ENCODE assay signal across 14 mouse cellular contexts in genomic region chr2:60808822-60809221, GRCm38 (mm10).
DNase-seq lines count a peak whose midpoint lies in the region; ATAC-seq and TF ChIP-seq lines count a peak whose summit lies in the region.
"Had no signal": no experiment of that assay in that cellular context is flagged by ENCODE, and none has a peak within 500 bp of the region (broad histone marks: within the 10 kb centered on the region; RNA-seq: fewer than 3 reads in every experiment).

No protein-coding gene starts in this region.

- H3K36me3 ChIP-seq in heart, postnatal 0 days (replicated peaks; ENCODE audit: control insufficient read depth, insufficient read depth, low read length): no peaks in the 10 kb centered on the region
- H3K36me3 ChIP-seq in lung, embryonic 16.5 days (ENCODE audit: control insufficient read depth, insufficient read depth, low read length): no peaks in the 10 kb centered on the region; the same call in none of the 2 replicates
- H3K36me3 ChIP-seq in limb, embryonic 13.5 days: no peaks in the 10 kb centered on the region
- no peaks in the 10 kb centered on the region for H3K36me3 ChIP-seq in stomach, postnatal 0 days (ENCODE audit: control insufficient read depth, insufficient read depth, low read length)
- no peaks in the 10 kb centered on the region for H3K36me3 ChIP-seq in forebrain, embryonic 15.5 days
- H3K36me3 ChIP-seq: forebrain, embryonic 12.5 days; limb, embryonic 12.5 days had no signal

- no peak for TF ChIP-seq CTCF in heart, postnatal 0 days (IDR thresholded peaks at IDR 0.05; ENCODE audit: low read depth)
- TF ChIP-seq CTCF in lung, adult 2 months (IDR thresholded peaks at IDR 0.05; ENCODE audit: insufficient read depth, low read length): no peak
- TF ChIP-seq CTCF in stomach, postnatal 0 days (IDR thresholded peaks at IDR 0.05; ENCODE audit: low read depth): no peak

- no peaks in the 10 kb centered on the region for H3K9me3 ChIP-seq in heart, postnatal 0 days (replicated peaks; ENCODE audit: control insufficient read depth, low read length)
- no peaks in the 10 kb centered on the region for H3K9me3 ChIP-seq in lung, embryonic 16.5 days (ENCODE audit: control insufficient read depth, low read length)
- no peaks in the 10 kb centered on the region for H3K9me3 ChIP-seq in limb, embryonic 13.5 days
- H3K9me3 ChIP-seq in stomach, postnatal 0 days (ENCODE audit: control insufficient read depth, low read length): no peaks in the 10 kb centered on the region
- H3K9me3 ChIP-seq in forebrain, embryonic 15.5 days: no peaks in the 10 kb centered on the region
- H3K9me3 ChIP-seq: forebrain, embryonic 12.5 days; limb, embryonic 12.5 days had no signal

- intact Hi-C loops in heart, postnatal 25 days (cut with DNase I): loop anchor here (2.0 kb wide), 1 partner anchor 72 kb away; no protein-coding TSS in a partner anchor

- H3K4me2 ChIP-seq in heart, postnatal 0 days (ENCODE audit: low read depth, low read length): no peak overlapping the region
- no peak overlapping the region for H3K4me2 ChIP-seq in lung, embryonic 16.5 days (ENCODE audit: low read depth, low read length)
- H3K4me2 ChIP-seq in limb, embryonic 13.5 days (replicated peaks): no peak overlapping the region
- H3K4me2 ChIP-seq in stomach, postnatal 0 days (replicated peaks; ENCODE audit: low read depth): no peak overlapping the region
- H3K4me2 ChIP-seq in forebrain, embryonic 15.5 days (replicated peaks): no peak overlapping the region
- H3K4me2 ChIP-seq: forebrain, embryonic 12.5 days; limb, embryonic 12.5 days had no signal

- TF ChIP-seq EP300 in heart, postnatal 0 days (IDR thresholded peaks at IDR 0.05; ENCODE audit: low read depth): no peak
- no peak for TF ChIP-seq EP300 in stomach, postnatal 0 days (optimal IDR thresholded peaks at IDR 0.05)

- no peak for ATAC-seq in heart, postnatal 0 days (ENCODE audit: insufficient read depth, low read depth)
- ATAC-seq in lung, embryonic 16.5 days (ENCODE audit: low read depth): no peak
- ATAC-seq in limb, embryonic 13.5 days (ENCODE audit: low FRiP score, low read depth): 0 out of 2 replicates have a peak, but pooled peaks have one; percentile 8
- ATAC-seq in stomach, postnatal 0 days (ENCODE audit: low FRiP score, low TSS enrichment): no peak
- ATAC-seq in forebrain, embryonic 15.5 days (replicated peaks): no peak

- no peak for DNase-seq in heart, postnatal 0 days (ENCODE audit: low spot score)
- DNase-seq in heart, postnatal 25 days (ENCODE audit: low spot score): no peak
- no peak for DNase-seq in lung, adult 2 months
- no peak for DNase-seq in stomach, postnatal 0 days (ENCODE audit: low spot score)
- DNase-seq: cerebellum, adult 18-20 months; gastrocnemius, postnatal 10 days; kidney, adult 18-20 months; midbrain, embryonic 14.5 days; thymus, adult 18-20 months had no signal

- 71% methylated on average over 6 of the region's 6 CpGs for WGBS in heart, postnatal 0 days
- 90% methylated on average over 6 of the region's 6 CpGs for WGBS in lung, embryonic 16.5 days
- 80% methylated on average over 6 of the region's 6 CpGs for WGBS in lung, adult 2 months
- 85% methylated on average over 6 of the region's 6 CpGs for WGBS in limb, embryonic 13.5 days
- WGBS in stomach, postnatal 0 days: 82% methylated on average over 6 of the region's 6 CpGs
- 85% methylated on average over 6 of the region's 6 CpGs for WGBS in forebrain, embryonic 15.5 days

- H3K4me3 ChIP-seq in heart, postnatal 0 days (ENCODE audit: low read depth, low read length): no peak overlapping the region
- H3K4me3 ChIP-seq in lung, embryonic 16.5 days (ENCODE audit: low read length): no peak overlapping the region
- H3K4me3 ChIP-seq in lung, adult 2 months (replicated peaks; ENCODE audit: extremely low read depth, low read depth, low read length): no peak overlapping the region
- H3K4me3 ChIP-seq in limb, embryonic 13.5 days: no peak overlapping the region
- H3K4me3 ChIP-seq in stomach, postnatal 0 days (ENCODE audit: low read depth, low read length): no peak overlapping the region
- H3K4me3 ChIP-seq in forebrain, embryonic 15.5 days: no peak overlapping the region
- H3K4me3 ChIP-seq: forebrain, embryonic 12.5 days; limb, embryonic 12.5 days had no signal

- no peaks in the 10 kb centered on the region for H3K27me3 ChIP-seq in heart, postnatal 0 days (ENCODE audit: control insufficient read depth, insufficient read depth, low read length)
- H3K27me3 ChIP-seq in lung, embryonic 16.5 days (ENCODE audit: control insufficient read depth, insufficient read depth, low read depth, low read length): no peaks in the 10 kb centered on the region
- no peaks in the 10 kb centered on the region for H3K27me3 ChIP-seq in limb, embryonic 13.5 days
- no peaks in the 10 kb centered on the region for H3K27me3 ChIP-seq in stomach, postnatal 0 days (ENCODE audit: control insufficient read depth, insufficient read depth, low read length)
- peaks cover 44% of the 10 kb centered on the region for H3K27me3 ChIP-seq in forebrain, embryonic 15.5 days
- H3K27me3 ChIP-seq: limb, embryonic 12.5 days had no signal

- no peak for TF ChIP-seq POLR2A in lung, adult 2 months (IDR thresholded peaks at IDR 0.05; ENCODE audit: borderline replicate concordance, extremely low read depth, low read depth, low read length)

- H3K4me1 ChIP-seq in heart, postnatal 0 days (ENCODE audit: control insufficient read depth, insufficient read depth): peaks cover 39% of the 10 kb centered on the region
- peaks cover 58% of the 10 kb centered on the region for H3K4me1 ChIP-seq in lung, embryonic 16.5 days (replicated peaks; ENCODE audit: control insufficient read depth, insufficient read depth, low read length)
- H3K4me1 ChIP-seq in lung, adult 2 months (ENCODE audit: control insufficient read depth, insufficient read depth, low read length): peaks cover 40% of the 10 kb centered on the region
- H3K4me1 ChIP-seq in limb, embryonic 13.5 days: peaks cover 38% of the 10 kb centered on the region
- H3K4me1 ChIP-seq in stomach, postnatal 0 days (replicated peaks; ENCODE audit: control insufficient read depth, insufficient read depth): peaks cover 9% of the 10 kb centered on the region
- H3K4me1 ChIP-seq in forebrain, embryonic 15.5 days: no peaks in the 10 kb centered on the region

- no peak overlapping the region for H3K9ac ChIP-seq in heart, postnatal 0 days (replicated peaks; ENCODE audit: low read depth, low read length)
- no peak overlapping the region for H3K9ac ChIP-seq in lung, embryonic 16.5 days (ENCODE audit: low read length)
- H3K9ac ChIP-seq in limb, embryonic 13.5 days: no peak overlapping the region
- no peak overlapping the region for H3K9ac ChIP-seq in stomach, postnatal 0 days (ENCODE audit: low read length)
- no peak overlapping the region for H3K9ac ChIP-seq in forebrain, embryonic 15.5 days (replicated peaks)
- H3K9ac ChIP-seq: forebrain, embryonic 12.5 days; limb, embryonic 12.5 days had no signal

- peak overlapping the region; percentile 72 for H3K27ac ChIP-seq in heart, postnatal 0 days (ENCODE audit: low read depth)
- H3K27ac ChIP-seq in lung, embryonic 16.5 days (ENCODE audit: low read length): peak overlapping the region; percentile 71; the same call in 1 of the 2 replicates
- H3K27ac ChIP-seq in limb, embryonic 13.5 days: no peak overlapping the region
- peak overlapping the region; percentile 58 for H3K27ac ChIP-seq in stomach, postnatal 0 days (replicated peaks)
- no peak overlapping the region for H3K27ac ChIP-seq in forebrain, embryonic 15.5 days (replicated peaks)
- H3K27ac ChIP-seq: forebrain, embryonic 12.5 days had no signal

Comparison
In these comparisons a context has a peak if more than half of its experiments do, and no peak if none do; other contexts are left out.
1. H3K27ac ChIP-seq: peak in heart, postnatal 0 days (single experiment), lung, embryonic 16.5 days (single experiment) and stomach, postnatal 0 days (single experiment); none in limb, embryonic 13.5 days (single experiment) and forebrain, embryonic 15.5 days (single experiment).